Mouse (Mus musculus) frontal cortex, adult 2 months (tissue): Measurements from ENCODE around the gene Dcst2. TPM values are rescaled to one million over a fixed set of nuclear protein-coding genes. Genes with fewer than 3 reads are reported as not detected.

Experiments
- polyA plus RNA-seq: library from polyadenylated mRNA; depleted of rRNA; stranded (reverse); fragments of >200 nt; gene quantifications from 2 replicates; pipeline ENCODE4 v1.2.3, GENCODE M21; 2012; rRNA removed

The Dcst2 gene
- polyA plus RNA-seq, 1 experiment = 0.68 TPM

Other genes starting within 250 kb of the Dcst2 start
- gene Pklr, start 225.8 kb upstream of the Dcst2 start, polyA plus RNA-seq = not detected in 2 replicates
- 33.3 and 36.8 TPM in 2 replicates for gene Hcn3, start 201.8 kb upstream of the Dcst2 start, polyA plus RNA-seq
- gene Clk2, start 197.2 kb upstream of the Dcst2 start, polyA plus RNA-seq = 71.1 and 76.2 TPM in 2 replicates
- 95.7 and 97.7 TPM in 2 replicates for gene Scamp3, start 184.5 kb upstream of the Dcst2 start, polyA plus RNA-seq
- 77.0 and 78.8 TPM in 2 replicates for gene Fam189b, start 178.8 kb upstream of the Dcst2 start, polyA plus RNA-seq
- gene Gba, start 159.0 kb upstream of the Dcst2 start, polyA plus RNA-seq = 65.4 and 68.7 TPM in 2 replicates
- gene Thbs3, start 146.8 kb upstream of the Dcst2 start, polyA plus RNA-seq = 51.0 and 57.4 TPM in 2 replicates
- 136 and 142 TPM in 2 replicates for gene Mtx1, start 134.9 kb upstream of the Dcst2 start, polyA plus RNA-seq
- gene Muc1, start 132.9 kb upstream of the Dcst2 start, polyA plus RNA-seq = 1.1 and 2.1 TPM in 2 replicates
- 53.0 and 66.4 TPM in 2 replicates for gene Krtcap2, start 116.0 kb upstream of the Dcst2 start, polyA plus RNA-seq
- 96.7 and 99.7 TPM in 2 replicates for gene Trim46, start 115.7 kb upstream of the Dcst2 start, polyA plus RNA-seq
- gene Dpm3, start 102.6 kb upstream of the Dcst2 start, polyA plus RNA-seq = 131 and 188 TPM in 2 replicates
- gene Slc50a1, start 91.4 kb upstream of the Dcst2 start, polyA plus RNA-seq = 90.0 and 93.9 TPM in 2 replicates
- gene Efna1, start 80.8 kb upstream of the Dcst2 start, polyA plus RNA-seq = 7.3 and 7.9 TPM in 2 replicates
- 68.0 and 78.5 TPM in 2 replicates for gene Efna3, start 39.0 kb upstream of the Dcst2 start, polyA plus RNA-seq
- 0.76 and 1.2 TPM in 2 replicates for gene Efna4, start 23.9 kb upstream of the Dcst2 start, polyA plus RNA-seq
- gene Adam15, start 12.0 kb upstream of the Dcst2 start, polyA plus RNA-seq = 148 and 157 TPM in 2 replicates
- 0.08 TPM in 2 replicates for gene Dcst1, start 3.3 kb downstream of the Dcst2 start, polyA plus RNA-seq
- 15.2 and 15.3 TPM in 2 replicates for gene Zbtb7b, start 32.8 kb downstream of the Dcst2 start, polyA plus RNA-seq
- 5.1 and 6.3 TPM in 2 replicates for gene Lenep, start 40.8 kb downstream of the Dcst2 start, polyA plus RNA-seq
- 43.7 and 47.7 TPM in 2 replicates for gene Flad1, start 49.9 kb downstream of the Dcst2 start, polyA plus RNA-seq
- gene Cks1b, start 56.4 kb downstream of the Dcst2 start, polyA plus RNA-seq = 7.1 TPM in 2 replicates
- 18.2 and 18.6 TPM in 2 replicates for gene Shc1, start 56.5 kb downstream of the Dcst2 start, polyA plus RNA-seq
- gene Pygo2, start 68.2 kb downstream of the Dcst2 start, polyA plus RNA-seq = 42.5 and 51.0 TPM in 2 replicates
- gene Pbxip1, start 74.7 kb downstream of the Dcst2 start, polyA plus RNA-seq = 34.8 and 38.9 TPM in 2 replicates
- 69.0 and 76.7 TPM in 2 replicates for gene Pmvk, start 92.6 kb downstream of the Dcst2 start, polyA plus RNA-seq
- gene Kcnn3, start 158.2 kb downstream of the Dcst2 start, polyA plus RNA-seq = 11.4 and 15.8 TPM in 2 replicates